19 mouse cellular contexts compared by ENCODE assay signal in genomic region chr9:114817012-114817411, GRCm38 (mm10). TPM values are rescaled to one million over a fixed set of nuclear protein-coding genes. Genes with fewer than 3 reads are reported as not detected.
DNase-seq lines count a peak whose midpoint lies in the region; ATAC-seq and TF ChIP-seq lines count a peak whose summit lies in the region.
"Had no signal": no experiment of that assay in that cellular context is flagged by ENCODE, and none has a peak within 500 bp of the region (broad histone marks: within the 10 kb centered on the region; RNA-seq: fewer than 3 reads in every experiment).

No protein-coding gene starts in this region.

- peak; percentile 29; the same call in 1 of the 2 replicates for TF ChIP-seq EP300 in liver, postnatal 0 days (IDR thresholded peaks at IDR 0.05; ENCODE audit: low read depth)

- no peak for TF ChIP-seq CTCF in liver, postnatal 0 days (IDR thresholded peaks at IDR 0.05; ENCODE audit: low read depth)

- H3K4me3 ChIP-seq in intestine, embryonic 16.5 days (ENCODE audit: low read length) = no peak overlapping the region
- H3K4me3 ChIP-seq in liver, embryonic 13.5 days (replicated peaks) = no peak overlapping the region
- H3K4me3 ChIP-seq in liver, postnatal 0 days (ENCODE audit: low read depth, low read length) = no peak overlapping the region
- H3K4me3 ChIP-seq in forebrain, embryonic 12.5 days (replicated peaks) = no peak overlapping the region
- H3K4me3 ChIP-seq: embryonic facial prominence, embryonic 13.5 days; hindbrain, embryonic 12.5 days had no signal

- peak overlapping the region; percentile 72 for H3K27ac ChIP-seq in intestine, embryonic 16.5 days (ENCODE audit: low read length)
- H3K27ac ChIP-seq in liver, embryonic 13.5 days = 0 out of 2 replicates have a peak overlapping the region, but pooled peaks have one; percentile 18
- H3K27ac ChIP-seq in liver, postnatal 0 days (ENCODE audit: low read depth) = peak overlapping the region; percentile 84
- H3K27ac ChIP-seq in forebrain, embryonic 12.5 days = no peak overlapping the region
- H3K27ac ChIP-seq: embryonic facial prominence, embryonic 13.5 days; hindbrain, embryonic 12.5 days had no signal

- H3K4me2 ChIP-seq in intestine, embryonic 16.5 days (ENCODE audit: low read depth, low read length) = no peak overlapping the region
- no peak overlapping the region for H3K4me2 ChIP-seq in liver, embryonic 13.5 days
- H3K4me2 ChIP-seq in liver, postnatal 0 days (ENCODE audit: low read depth, low read length) = no peak overlapping the region
- no peak overlapping the region for H3K4me2 ChIP-seq in forebrain, embryonic 12.5 days
- H3K4me2 ChIP-seq: embryonic facial prominence, embryonic 13.5 days; hindbrain, embryonic 12.5 days had no signal

- no peaks in the 10 kb centered on the region for H3K9me3 ChIP-seq in intestine, embryonic 16.5 days (ENCODE audit: control insufficient read depth, low read length)
- H3K9me3 ChIP-seq in liver, embryonic 13.5 days (replicated peaks) = no peaks in the 10 kb centered on the region
- no peaks in the 10 kb centered on the region for H3K9me3 ChIP-seq in liver, postnatal 0 days (ENCODE audit: low read length)
- H3K9me3 ChIP-seq in forebrain, embryonic 12.5 days = 0 out of 2 replicates have a peak, but pooled peaks cover 3% of the 10 kb centered on the region
- H3K9me3 ChIP-seq: embryonic facial prominence, embryonic 13.5 days; hindbrain, embryonic 12.5 days had no signal

- no peaks in the 10 kb centered on the region for H3K36me3 ChIP-seq in intestine, embryonic 16.5 days (ENCODE audit: control insufficient read depth, insufficient read depth, low read length)
- no peaks in the 10 kb centered on the region for H3K36me3 ChIP-seq in liver, embryonic 13.5 days
- no peaks in the 10 kb centered on the region for H3K36me3 ChIP-seq in liver, postnatal 0 days (replicated peaks; ENCODE audit: insufficient read depth, low read length)
- no peaks in the 10 kb centered on the region for H3K36me3 ChIP-seq in forebrain, embryonic 12.5 days (replicated peaks)
- H3K36me3 ChIP-seq: embryonic facial prominence, embryonic 13.5 days; G1E; hindbrain, embryonic 12.5 days had no signal

- peak; percentile 16 for DNase-seq in adipocyte (ENCODE audit: low spot score)
- DNase-seq in liver, embryonic 13.5 days = no peak
- peak; percentile 52 for DNase-seq in liver, postnatal 0 days
- DNase-seq in layer of hippocampus, postnatal 25 days (ENCODE audit: extremely low spot score in 1 of 2, low spot score in 1 of 2) = no peak
- DNase-seq in adrenal gland, postnatal 10 days = no peak
- no peak for DNase-seq in spleen, postnatal 10 days (ENCODE audit: low spot score in 2 of 2)
- DNase-seq: adrenal gland, postnatal 25 days; cerebellum, adult 18-20 months; cerebellum, adult 9-11 months; cerebellum, postnatal 36 days; heart, postnatal 10 days; heart, postnatal 4 days had no signal

- H3K27me3 ChIP-seq in intestine, embryonic 16.5 days (replicated peaks; ENCODE audit: control insufficient read depth, insufficient read depth, low read length) = no peaks in the 10 kb centered on the region
- no peaks in the 10 kb centered on the region for H3K27me3 ChIP-seq in liver, embryonic 13.5 days
- H3K27me3 ChIP-seq in liver, postnatal 0 days (ENCODE audit: insufficient read depth, low read length) = no peaks in the 10 kb centered on the region
- H3K27me3 ChIP-seq in forebrain, embryonic 12.5 days = no peaks in the 10 kb centered on the region
- H3K27me3 ChIP-seq: embryonic facial prominence, embryonic 13.5 days; hindbrain, embryonic 12.5 days had no signal

- peaks cover 6% of the 10 kb centered on the region; the same call in 1 of the 2 replicates for H3K4me1 ChIP-seq in intestine, embryonic 16.5 days (ENCODE audit: control insufficient read depth, insufficient read depth, low read length)
- peaks cover 10% of the 10 kb centered on the region for H3K4me1 ChIP-seq in liver, embryonic 13.5 days (replicated peaks)
- peaks cover 19% of the 10 kb centered on the region for H3K4me1 ChIP-seq in liver, postnatal 0 days (ENCODE audit: insufficient read depth)
- H3K4me1 ChIP-seq in forebrain, embryonic 12.5 days = no peaks in the 10 kb centered on the region
- H3K4me1 ChIP-seq: embryonic facial prominence, embryonic 13.5 days; hindbrain, embryonic 12.5 days had no signal

- peak; percentile 47 for ATAC-seq in intestine, embryonic 16.5 days
- 0 out of 2 replicates have a peak, but pooled peaks have one; percentile 18 for ATAC-seq in liver, embryonic 13.5 days (ENCODE audit: low read depth)
- peak; percentile 84 for ATAC-seq in liver, postnatal 0 days
- ATAC-seq in forebrain, embryonic 12.5 days (ENCODE audit: low FRiP score) = no peak
- ATAC-seq: forebrain, embryonic 14.5 days; hindbrain, embryonic 16.5 days had no signal

- H3K9ac ChIP-seq in intestine, embryonic 16.5 days (ENCODE audit: low read depth, low read length) = no peak overlapping the region
- no peak overlapping the region for H3K9ac ChIP-seq in liver, embryonic 13.5 days
- H3K9ac ChIP-seq in liver, postnatal 0 days (replicated peaks) = no peak overlapping the region
- no peak overlapping the region for H3K9ac ChIP-seq in forebrain, embryonic 12.5 days
- H3K9ac ChIP-seq: embryonic facial prominence, embryonic 13.5 days; hindbrain, embryonic 12.5 days had no signal

- 68% methylated on average over 7 of the region's 7 CpGs for WGBS in intestine, embryonic 16.5 days
- WGBS in liver, embryonic 13.5 days (ENCODE audit: insufficient replicate concordance) = 59% methylated on average over 7 of the region's 7 CpGs
- 42% methylated on average over 7 of the region's 7 CpGs for WGBS in liver, postnatal 0 days (ENCODE audit: insufficient replicate concordance)
- 85% methylated on average over 7 of the region's 7 CpGs for WGBS in forebrain, embryonic 12.5 days

RNA-seq across cellular contexts. Expression of gene Cmtm8, which starts 26.9 kb away (rescaled TPM):
- 80.2 and 87.3 TPM in 2 replicates for polyA plus RNA-seq in intestine, embryonic 16.5 days (2015; fragmentation: Nextera tagmentation; extraction: Ambion mirVana)
- 21.0 and 23.2 TPM in 2 replicates for polyA plus RNA-seq in liver, embryonic 13.5 days (2015; fragmentation: Nextera tagmentation; extraction: Ambion mirVana)
- polyA plus RNA-seq in liver, postnatal 0 days (2015; fragmentation: Nextera tagmentation; extraction: Ambion mirVana) = 109 and 110 TPM in 2 replicates
- total RNA-seq in layer of hippocampus, postnatal 25 days (2021) = 1 to 10 TPM; 1.8 to 2.0 TPM
- 10 to 100 TPM; 12.6 to 17.3 TPM for total RNA-seq in adrenal gland, postnatal 10 days (2021)
- 15.1 and 17.0 TPM in 2 replicates for polyA plus RNA-seq in forebrain, embryonic 12.5 days (2016; fragmentation: Nextera tagmentation; extraction: Ambion mirVana)
- polyA plus RNA-seq: G1E had no signal

RNA-seq across cellular contexts. Expression of gene Cmtm7, which starts 35.4 kb away (rescaled TPM):
- polyA plus RNA-seq in intestine, embryonic 16.5 days (2015; fragmentation: Nextera tagmentation; extraction: Ambion mirVana) = 82.5 and 86.6 TPM in 2 replicates
- polyA plus RNA-seq in liver, embryonic 13.5 days (2015; fragmentation: Nextera tagmentation; extraction: Ambion mirVana) = 52.4 and 59.5 TPM in 2 replicates
- 57.7 and 58.2 TPM in 2 replicates for polyA plus RNA-seq in liver, postnatal 0 days (2015; fragmentation: Nextera tagmentation; extraction: Ambion mirVana)
- 1 to 10 TPM; 4.9 to 5.1 TPM for total RNA-seq in layer of hippocampus, postnatal 25 days (2021)
- total RNA-seq in adrenal gland, postnatal 10 days (2021) = 10 to 100 TPM; 32.4 to 32.9 TPM
- polyA plus RNA-seq in forebrain, embryonic 12.5 days (2016; fragmentation: Nextera tagmentation; extraction: Ambion mirVana) = 32.3 and 41.2 TPM in 2 replicates

Comparison
In these comparisons a context has a peak if more than half of its experiments do, and no peak if none do; other contexts are left out.
1. DNase-seq: peak in adipocyte (single experiment) and liver, postnatal 0 days (single experiment); none in liver, embryonic 13.5 days (single experiment), layer of hippocampus, postnatal 25 days (0 of 2), adrenal gland, postnatal 10 days (single experiment) and spleen, postnatal 10 days (0 of 2).